Mouse (Mus musculus) lung, postnatal 0 days (tissue): ENCODE measurements around the gene Aldh1l1.

Source experiments
- CTCF ChIP-seq: IDR thresholded peaks from 2 replicates; pipeline ENCODE4 v1.5.1; 2016; ENCODE audit warnings: antibody characterized with exemption, mild to moderate bottlenecking
- EP300 ChIP-seq: IDR thresholded peaks from 2 replicates; pipeline ENCODE4 v1.6.1; 2016; ENCODE audit warnings: antibody characterized with exemption, mild to moderate bottlenecking, control low read depth

GRCm38 (mm10) chr6:90648391-90648790 is 162.2 kb downstream of the Aldh1l1 start:
- TF ChIP-seq CTCF (no peak), EP300 (no peak)
